Mouse (Mus musculus) embryonic facial prominence, embryonic 12.5 days (tissue): ENCODE measurements at regions not wholly inside any gene's neighbourhood (a gene's known extent, or its start where the extent isn't known, plus 50 kb on each side); places are given as distances from the start of the nearest gene placed in this dataset.

Experiments used
- ATAC-seq: fragments of 200-750 bp; cut with Nextera tagmentation; 2 replicates; pipeline ENCODE4 v1.8.0; 2017; ENCODE audit not compliant: insufficient number of reproducible peaks, insufficient read depth, low FRiP score, low TSS enrichment
- H3K27ac ChIP-seq: fragments of 300-500 bp; sonication (generic); 2 replicates; pipeline ENCODE4 v1.5.1; 2016; ENCODE audit warnings: mild to moderate bottlenecking
- H3K27me3 ChIP-seq: fragments of 300-500 bp; sonication (generic); 2 replicates; pipeline ENCODE4 v1.6.1; 2016; ENCODE audit warnings: mild to moderate bottlenecking, moderate library complexity
- H3K36me3 ChIP-seq: fragments of 300-500 bp; sonication (generic); 2 replicates; pipeline ENCODE4 v1.6.1; 2016; ENCODE audit warnings: mild to moderate bottlenecking
- H3K4me1 ChIP-seq: fragments of 300-500 bp; sonication (generic); 2 replicates; pipeline ENCODE4 v1.6.1; 2016
- H3K4me2 ChIP-seq: fragments of 300-500 bp; sonication (generic); replicated peaks from 2 replicates; pipeline ENCODE4 v1.6.1; 2016; ENCODE audit warnings: mild to moderate bottlenecking, moderate library complexity
- H3K4me3 ChIP-seq: fragments of 300-500 bp; sonication (generic); 2 replicates; pipeline ENCODE4 v1.5.1; 2016; ENCODE audit warnings: mild to moderate bottlenecking
- H3K9ac ChIP-seq: fragments of 300-500 bp; sonication (generic); 2 replicates; pipeline ENCODE4 v1.6.1; 2016; ENCODE audit warnings: mild to moderate bottlenecking, moderate library complexity
- H3K9me3 ChIP-seq: fragments of 300-500 bp; sonication (generic); 2 replicates; pipeline ENCODE4 v1.6.1; 2016; ENCODE audit warnings: mild to moderate bottlenecking, moderate library complexity
- WGBS: fragments of 180-500 bp; shearing (Covaris S2); methylation state at CpG from one replicate; pipeline ENCODE4 v1.1.7; 2016; 5-methylcytosine and 5-hydroxymethylcytosine counted together

- Histone ChIP-seq H3K9ac (no peak overlapping the region), H3K9me3 (no peaks in the 10 kb centered on the region), H3K4me1 (no peaks in the 10 kb centered on the region), H3K36me3 (no peaks in the 10 kb centered on the region), H3K4me3 (no peak overlapping the region), H3K27ac (no peak overlapping the region), H3K27me3 (peaks cover 33% of the 10 kb centered on the region), H3K4me2 (no peak overlapping the region)
- WGBS, result 43% methylated on average over 11 of the region's 11 CpGs
- 0 out of 2 replicates have a peak, but pooled peaks have one; percentile 28 for ATAC-seq
These were observed 51.8 kb downstream of the Gm9376 start for GRCm38 (mm10) chr14:118318524-118318923.

- no peak overlapping the region for H3K9ac ChIP-seq
These were observed 53.3 kb downstream of the Gm9376 start for GRCm38 (mm10) chr14:118320101-118320500.

GRCm38 (mm10) chr14:118321083-118321482 lies 54.3 kb downstream of the Gm9376 start:
- H3K4me1 ChIP-seq, result no peaks in the 10 kb centered on the region
- no peaks in the 10 kb centered on the region for H3K9me3 ChIP-seq
- H3K9ac ChIP-seq, result no peak overlapping the region
- WGBS, result 85% methylated on average over 3 of the region's 3 CpGs
- no peak overlapping the region for H3K27ac ChIP-seq
- H3K27me3 ChIP-seq, result peaks cover 43% of the 10 kb centered on the region
- no peaks in the 10 kb centered on the region for H3K36me3 ChIP-seq
- H3K4me2 ChIP-seq, result no peak overlapping the region
- no peak for ATAC-seq
- H3K4me3 ChIP-seq, result no peak overlapping the region

More at GRCm38 (mm10) chr14:118320101-118320500, 53.3 kb downstream of the Gm9376 start:
- Histone ChIP-seq H3K4me1 (no peaks in the 10 kb centered on the region), H3K36me3 (no peaks in the 10 kb centered on the region), H3K4me3 (no peak overlapping the region), H3K4me2 (no peak overlapping the region), H3K9me3 (no peaks in the 10 kb centered on the region), H3K27ac (no peak overlapping the region), H3K27me3 (peaks cover 43% of the 10 kb centered on the region)
- ATAC-seq, result no peak
- WGBS, result 86% methylated on average over 4 of the region's 4 CpGs

GRCm38 (mm10) chr14:118322003-118322821 lies 55.5 kb downstream of the Gm9376 start:
- peak overlapping the region; percentile 26 for H3K4me3 ChIP-seq
- H3K36me3 ChIP-seq, result no peaks in the 10 kb centered on the region
- peak overlapping the region; percentile 48 for H3K4me2 ChIP-seq
- no peak overlapping the region for H3K9ac ChIP-seq
- ATAC-seq, result no peak
- H3K4me1 ChIP-seq, result no peaks in the 10 kb centered on the region
- H3K9me3 ChIP-seq, result no peaks in the 10 kb centered on the region
- H3K27ac ChIP-seq, result no peak overlapping the region
- H3K27me3 ChIP-seq, result peaks cover 43% of the 10 kb centered on the region
- 13% methylated on average over 26 of the region's 26 CpGs for WGBS

GRCm38 (mm10) chr14:118322865-118323264 lies 56.1 kb downstream of the Gm9376 start:
- Histone ChIP-seq H3K9ac (no peak overlapping the region), H3K4me1 (no peaks in the 10 kb centered on the region), H3K27me3 (peaks cover 43% of the 10 kb centered on the region), H3K27ac (no peak overlapping the region), H3K4me2 (peak overlapping the region; percentile 48), H3K9me3 (no peaks in the 10 kb centered on the region), H3K36me3 (no peaks in the 10 kb centered on the region), H3K4me3 (peak overlapping the region; percentile 26)
- ATAC-seq, result no peak
- WGBS, result 10% methylated on average over 11 of the region's 11 CpGs

- 71% methylated on average over 3 of the region's 3 CpGs for WGBS
- H3K27ac ChIP-seq, result no peak overlapping the region
- no peaks in the 10 kb centered on the region for H3K9me3 ChIP-seq
- no peak overlapping the region for H3K4me2 ChIP-seq
- no peak overlapping the region for H3K4me3 ChIP-seq
- no peaks in the 10 kb centered on the region for H3K4me1 ChIP-seq
- no peaks in the 10 kb centered on the region for H3K27me3 ChIP-seq
- H3K36me3 ChIP-seq, result no peaks in the 10 kb centered on the region
- H3K9ac ChIP-seq, result no peak overlapping the region
- ATAC-seq, result no peak
These were observed 71.3 kb downstream of the Gm9376 start for GRCm38 (mm10) chr14:118338071-118338470.

- Histone ChIP-seq H3K9me3 (no peaks in the 10 kb centered on the region), H3K36me3 (no peaks in the 10 kb centered on the region), H3K27ac (no peak overlapping the region), H3K9ac (no peak overlapping the region), H3K27me3 (peaks cover 4% of the 10 kb centered on the region; the same call in 1 of the 2 replicates), H3K4me1 (peaks cover 13% of the 10 kb centered on the region), H3K4me2 (peak overlapping the region; percentile 43), H3K4me3 (0 out of 2 replicates have a peak overlapping the region, but pooled peaks have one; percentile 4)
- 19% methylated on average over 11 of the region's 11 CpGs for WGBS
- ATAC-seq, result no peak
These were observed 96.2 kb downstream of the Gm9376 start for GRCm38 (mm10) chr14:118362931-118363330.

GRCm38 (mm10) chr14:118363391-118363821 lies 96.6 kb downstream of the Gm9376 start:
- no peak overlapping the region for H3K27ac ChIP-seq
- H3K4me1 ChIP-seq, result peaks cover 14% of the 10 kb centered on the region
- 0 out of 2 replicates have a peak overlapping the region, but pooled peaks have one; percentile 4 for H3K4me3 ChIP-seq
- no peak for ATAC-seq
- no peak overlapping the region for H3K9ac ChIP-seq
- 45% methylated on average over 21 of the region's 21 CpGs for WGBS
- H3K36me3 ChIP-seq, result no peaks in the 10 kb centered on the region
- no peaks in the 10 kb centered on the region for H3K9me3 ChIP-seq
- peaks cover 6% of the 10 kb centered on the region for H3K27me3 ChIP-seq
- H3K4me2 ChIP-seq, result peak overlapping the region; percentile 43

- Histone ChIP-seq H3K4me3 (no peak overlapping the region), H3K36me3 (no peaks in the 10 kb centered on the region), H3K27ac (no peak overlapping the region), H3K4me1 (peaks cover 22% of the 10 kb centered on the region), H3K27me3 (peaks cover 22% of the 10 kb centered on the region), H3K9me3 (no peaks in the 10 kb centered on the region), H3K4me2 (no peak overlapping the region), H3K9ac (no peak overlapping the region)
- no peak for ATAC-seq
- 69% methylated on average over 4 of the region's 4 CpGs for WGBS
These were observed 99.8 kb downstream of the Gm9376 start for GRCm38 (mm10) chr14:118366522-118366921.

- Histone ChIP-seq H3K27me3 (peaks cover 22% of the 10 kb centered on the region), H3K9me3 (no peaks in the 10 kb centered on the region), H3K36me3 (no peaks in the 10 kb centered on the region), H3K27ac (no peak overlapping the region), H3K4me1 (peaks cover 10% of the 10 kb centered on the region; the same call in 1 of the 2 replicates), H3K4me3 (no peak overlapping the region), H3K4me2 (no peak overlapping the region), H3K9ac (no peak overlapping the region)
- 21% methylated on average over 9 of the region's 9 CpGs for WGBS
- ATAC-seq, result peak; percentile 63
These were observed 102.1 kb downstream of the Gm9376 start for GRCm38 (mm10) chr14:118368619-118369431.

- WGBS, result 92% methylated on average over 15 of the region's 15 CpGs
- peaks cover 22% of the 10 kb centered on the region for H3K27me3 ChIP-seq
- H3K4me3 ChIP-seq, result no peak overlapping the region
- no peaks in the 10 kb centered on the region for H3K36me3 ChIP-seq
- H3K9ac ChIP-seq, result no peak overlapping the region
- no peak overlapping the region for H3K27ac ChIP-seq
- no peaks in the 10 kb centered on the region for H3K9me3 ChIP-seq
- H3K4me1 ChIP-seq, result peaks cover 9% of the 10 kb centered on the region; the same call in 1 of the 2 replicates
- no peak overlapping the region for H3K4me2 ChIP-seq
- ATAC-seq, result no peak
These were observed 104.6 kb downstream of the Gm9376 start for GRCm38 (mm10) chr14:118371336-118371735.
